Mouse (Mus musculus) kidney, postnatal 0 days (tissue): ENCODE measurements around the gene Foxs1. TPM values are rescaled to one million over a fixed set of nuclear protein-coding genes. Genes with fewer than 3 reads are reported as not detected.

ENCODE experiments used
- ATAC-seq: fragments of 200-750 bp; cut with Nextera tagmentation; replicated peaks from 2 replicates; pipeline ENCODE4 v1.8.0; 2017; ENCODE audit warnings: low read depth, moderate number of reproducible peaks, moderate TSS enrichment, moderate library complexity; ENCODE audit not compliant: low FRiP score
- DNase-seq: peaks from one replicate; pipeline ENCODE4 v3.0.0-alpha.2; 2016; ENCODE audit warnings: low spot score
- H3K27ac ChIP-seq: fragments of 300-500 bp; sonication (generic); 2 replicates; pipeline ENCODE4 v1.5.1; 2014; ENCODE audit warnings: mild to moderate bottlenecking
- H3K27me3 ChIP-seq: fragments of 300-500 bp; sonication (generic); 2 replicates; pipeline ENCODE4 v1.6.1; 2014; ENCODE audit warnings: low read length, mixed read lengths; ENCODE audit not compliant: insufficient read depth
- H3K36me3 ChIP-seq: fragments of 300-500 bp; sonication (generic); 2 replicates; pipeline ENCODE4 v1.6.1; 2014; ENCODE audit warnings: low read length, mixed read lengths; ENCODE audit not compliant: insufficient read depth
- H3K4me1 ChIP-seq: fragments of 300-500 bp; sonication (generic); replicated peaks from 2 replicates; pipeline ENCODE4 v1.6.1; 2014; ENCODE audit warnings: antibody characterized with exemption, low read length, mixed read lengths; ENCODE audit not compliant: insufficient read depth
- H3K4me2 ChIP-seq: fragments of 300-500 bp; sonication (generic); 2 replicates; pipeline ENCODE4 v1.6.1; 2014; ENCODE audit warnings: mild to moderate bottlenecking, low read length, moderate library complexity, mixed read lengths
- H3K4me3 ChIP-seq: fragments of 300-500 bp; sonication (generic); replicated peaks from 2 replicates; pipeline ENCODE4 v1.5.1; 2014; ENCODE audit warnings: low read depth, low read length
- H3K9ac ChIP-seq: fragments of 300-500 bp; sonication (generic); 2 replicates; pipeline ENCODE4 v1.6.1; 2014; ENCODE audit warnings: low read depth, low read length
- H3K9me3 ChIP-seq: fragments of 300-500 bp; sonication (generic); replicated peaks from 2 replicates; pipeline ENCODE4 v1.6.1; 2016; ENCODE audit warnings: low read length, inconsistent platforms, mixed read lengths
- CTCF ChIP-seq: IDR thresholded peaks from 2 replicates; pipeline ENCODE4 v1.5.1; 2016; ENCODE audit warnings: antibody characterized with exemption, low read depth, mild to moderate bottlenecking, moderate library complexity
- WGBS: fragments of 180-500 bp; shearing (Covaris S2); extraction: QIAGEN DNeasy Blood & Tissue Kit; methylation state at CpG from one replicate; pipeline ENCODE4 v1.1.7; 2014; 5-methylcytosine and 5-hydroxymethylcytosine counted together
- polyA plus RNA-seq: library from polyadenylated mRNA; unstranded; fragments of >200 nt; fragmentation: Nextera tagmentation; extraction: Ambion mirVana; gene quantifications from 2 replicates; pipeline ENCODE4 v1.2.1, GENCODE M21; 2015

Foxs1 gene
- polyA plus RNA-seq, 1 experiment from 2014 or later: 9.4 TPM

DNA sequence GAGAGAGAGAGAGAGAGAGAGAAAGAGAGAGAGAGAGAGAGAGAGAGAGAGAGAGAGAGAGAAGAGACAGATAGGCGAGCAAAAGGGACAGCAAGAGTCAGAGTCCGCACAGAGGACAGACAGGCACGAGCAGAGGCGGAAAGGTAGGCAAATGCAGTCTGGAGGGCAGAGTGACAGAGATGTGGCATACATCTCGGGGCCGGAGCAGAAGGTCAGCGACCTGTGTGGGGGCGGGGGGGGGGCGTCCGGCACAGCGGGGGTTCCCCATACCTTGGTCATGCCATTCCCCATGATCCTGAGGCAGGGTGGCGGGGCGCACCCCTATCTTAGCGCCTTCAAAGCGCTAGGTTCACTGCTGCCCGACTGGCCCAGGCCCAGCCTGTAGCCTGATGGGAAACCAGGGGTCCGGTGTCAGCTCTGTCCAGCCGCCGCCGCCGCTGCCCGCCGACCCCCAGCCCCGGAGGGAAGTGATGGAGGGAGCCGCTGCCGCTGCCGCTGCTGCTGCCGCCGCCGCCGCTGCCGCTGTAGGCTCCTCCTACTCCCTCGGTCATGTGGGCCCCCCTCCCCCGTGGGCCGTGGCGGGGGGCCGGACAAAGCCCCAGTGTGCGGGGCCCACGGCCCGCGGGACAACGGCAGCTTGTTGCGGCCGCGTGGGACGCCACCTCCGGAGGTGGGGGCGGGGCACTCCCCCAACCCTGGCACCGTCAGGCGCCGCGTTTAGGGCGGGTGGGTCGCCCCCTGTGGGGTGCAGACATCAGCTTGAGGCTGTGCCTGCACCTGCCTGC lies 18.2 kb upstream of the Foxs1 start, which contains the start of gene Dusp15:
Gene Dusp15, minus strand, starts transcription at position 634 of the 785 bp plus-strand sequence.
- Histone ChIP-seq H3K4me1 (no peaks in the 10 kb centered on the region; the same call in none of the 2 replicates), H3K27me3 (peaks cover 6% of the 10 kb centered on the region; the same call in 1 of the 2 replicates), H3K9me3 (no peaks in the 10 kb centered on the region), H3K36me3 (no peaks in the 10 kb centered on the region), H3K9ac (peak within 1 kb of the TSS; percentile 61; the same call in 1 of the 2 replicates), H3K27ac (peak within 1 kb of the TSS; percentile 42; the same call in 1 of the 2 replicates), H3K4me3 (peak within 1 kb of the TSS; percentile 66), H3K4me2 (peak within 1 kb of the TSS; percentile 99)
- ATAC-seq (peak; percentile 41), DNase-seq (no peak)
- no peak for TF ChIP-seq CTCF
- WGBS: under 1% methylated on average over 41 of the region's 54 CpGs

DNA sequence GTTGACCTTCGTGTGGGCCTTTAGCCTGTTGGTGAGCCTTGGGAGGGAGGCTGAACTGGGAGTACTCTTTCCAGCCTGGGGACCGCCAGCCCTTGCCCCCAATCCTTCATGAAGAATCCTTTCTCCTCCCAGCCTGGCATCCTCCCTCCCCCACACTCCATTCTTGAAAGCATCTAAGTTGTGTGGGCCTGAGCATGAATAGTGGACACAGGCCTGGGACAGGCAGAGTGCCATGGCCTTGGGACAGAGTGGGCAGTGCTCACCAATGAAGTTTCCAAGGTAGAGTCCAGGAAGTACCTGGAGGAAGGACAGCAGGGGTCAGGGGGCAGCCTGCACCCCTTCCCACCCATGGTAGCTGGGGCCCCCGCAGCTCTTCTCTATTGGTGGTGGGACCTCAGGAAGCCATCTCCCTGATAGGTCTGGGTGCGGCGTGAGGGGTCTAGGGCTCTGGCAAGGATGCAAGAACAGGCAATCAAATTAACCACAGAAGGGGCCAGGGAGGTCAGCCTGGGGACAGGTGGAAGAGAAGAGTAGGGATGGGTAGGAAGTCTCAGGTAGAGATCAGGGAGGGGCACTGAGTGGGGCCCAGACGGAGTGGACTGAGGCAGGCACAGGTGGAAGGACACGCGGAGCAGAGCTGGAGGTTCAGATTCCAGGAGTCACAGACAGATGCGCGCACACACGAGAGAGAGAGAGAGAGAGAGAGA lies 17.5 kb upstream of the Foxs1 start:
- no peaks in the 10 kb centered on the region for H3K36me3 ChIP-seq
- WGBS: 35% methylated on average over 11 of the region's 11 CpGs
- peak overlapping the region; percentile 66 for H3K4me3 ChIP-seq
- no peak overlapping the region for H3K27ac ChIP-seq
- H3K9ac ChIP-seq: 0 out of 2 replicates have a peak overlapping the region, but pooled peaks have one; percentile 13
- no peak for TF ChIP-seq CTCF
- H3K9me3 ChIP-seq: no peaks in the 10 kb centered on the region
- H3K27me3 ChIP-seq: peaks cover 6% of the 10 kb centered on the region; the same call in 1 of the 2 replicates
- ATAC-seq: 0 out of 2 replicates have a peak, but pooled peaks have one; percentile 18
- H3K4me2 ChIP-seq: peak overlapping the region; percentile 99
- DNase-seq: no peak
- no peaks in the 10 kb centered on the region; the same call in none of the 2 replicates for H3K4me1 ChIP-seq

DNA sequence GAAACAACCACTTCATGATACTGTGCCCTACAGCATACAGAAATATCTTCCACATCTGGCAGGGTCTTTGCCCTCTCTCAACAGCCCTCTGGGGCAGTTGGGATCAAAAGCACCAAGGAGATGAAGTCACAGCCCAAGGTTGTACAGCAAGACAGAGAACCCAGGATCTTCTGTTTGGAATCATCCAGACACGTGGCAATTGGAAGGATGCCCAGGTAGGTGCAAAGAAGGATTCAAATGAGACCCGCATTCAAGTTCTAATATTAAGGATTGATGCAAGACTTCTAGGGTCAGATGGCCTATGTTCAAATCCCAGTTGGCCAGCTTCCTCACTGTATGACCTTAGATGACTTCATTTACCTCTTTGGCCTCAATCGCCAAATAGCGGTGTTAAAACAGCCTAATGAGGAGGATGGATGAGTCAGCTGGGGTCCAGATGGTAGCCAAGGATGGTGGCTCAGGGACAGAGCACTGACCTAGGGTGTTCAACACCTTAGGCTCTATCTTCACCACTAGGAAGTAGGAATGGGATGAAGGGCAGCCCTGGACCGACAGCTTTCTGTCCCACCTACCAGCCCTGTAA lies 15.5 kb upstream of the Foxs1 start:
- no peak for TF ChIP-seq CTCF
- ATAC-seq: no peak
- no peak for DNase-seq
- H3K4me3 ChIP-seq: no peak overlapping the region
- no peaks in the 10 kb centered on the region for H3K36me3 ChIP-seq
- H3K9me3 ChIP-seq: no peaks in the 10 kb centered on the region
- peaks cover under 1% of the 10 kb centered on the region for H3K4me1 ChIP-seq
- peaks cover 15% of the 10 kb centered on the region for H3K27me3 ChIP-seq
- no peak overlapping the region for H3K27ac ChIP-seq
- no peak overlapping the region for H3K9ac ChIP-seq
- no peak overlapping the region for H3K4me2 ChIP-seq
- 87% methylated on average over 5 of the region's 5 CpGs for WGBS

DNA sequence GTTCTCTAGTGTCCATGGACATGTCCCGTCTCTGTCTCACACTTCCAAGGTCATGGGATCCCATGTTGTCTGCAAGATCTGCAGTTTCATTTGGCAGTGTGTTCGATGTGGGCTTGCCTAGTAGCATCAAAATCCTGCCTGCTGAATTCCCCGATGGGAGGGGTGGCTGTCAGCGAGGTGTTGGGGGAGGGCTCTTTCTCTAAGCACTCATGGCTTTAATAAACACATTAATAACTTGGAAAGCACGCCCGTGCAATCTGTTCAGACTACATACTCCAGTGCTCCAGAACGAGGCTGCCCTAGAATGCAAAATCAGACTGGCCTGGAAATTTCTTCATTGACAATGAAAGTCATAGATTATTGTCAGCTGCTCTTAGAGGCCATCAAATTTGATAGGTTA lies 14.1 kb upstream of the Foxs1 start:
- Histone ChIP-seq H3K9me3 (no peaks in the 10 kb centered on the region), H3K27ac (no peak overlapping the region), H3K9ac (no peak overlapping the region), H3K4me3 (no peak overlapping the region), H3K27me3 (peaks cover 22% of the 10 kb centered on the region), H3K36me3 (no peaks in the 10 kb centered on the region), H3K4me2 (no peak overlapping the region), H3K4me1 (peaks cover 9% of the 10 kb centered on the region)
- DNase-seq (no peak), ATAC-seq (no peak)
- no peak for TF ChIP-seq CTCF
- 52% methylated on average over 7 of the region's 7 CpGs for WGBS

DNA sequence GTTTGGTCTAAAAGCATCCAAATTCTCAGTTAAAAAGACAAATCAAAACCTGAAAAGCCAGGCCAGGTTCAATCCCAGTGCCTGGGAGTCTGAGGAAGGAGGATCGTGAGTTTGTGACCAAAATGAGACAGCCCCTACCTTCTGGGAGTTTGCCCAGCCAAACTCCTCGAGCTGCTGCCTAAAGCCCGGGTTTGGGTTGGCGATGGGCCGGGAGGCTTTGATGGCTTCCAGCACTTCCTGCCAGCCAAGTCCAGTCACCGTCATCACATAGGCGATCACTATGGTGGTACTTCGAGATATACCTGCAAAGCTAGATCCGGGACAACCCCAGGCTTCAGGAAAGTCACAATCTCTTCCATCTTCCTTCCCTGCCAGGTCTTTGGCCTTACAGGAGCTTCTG lies 11.0 kb upstream of the Foxs1 start:
- H3K36me3 ChIP-seq: no peaks in the 10 kb centered on the region
- no peak for ATAC-seq
- no peak overlapping the region for H3K4me2 ChIP-seq
- H3K4me3 ChIP-seq: no peak overlapping the region
- 55% methylated on average over 9 of the region's 9 CpGs for WGBS
- H3K9me3 ChIP-seq: no peaks in the 10 kb centered on the region
- no peak overlapping the region for H3K9ac ChIP-seq
- H3K27me3 ChIP-seq: peaks cover 20% of the 10 kb centered on the region
- no peak for TF ChIP-seq CTCF
- peaks cover 9% of the 10 kb centered on the region; the same call in 1 of the 2 replicates for H3K4me1 ChIP-seq
- DNase-seq: no peak
- no peak overlapping the region for H3K27ac ChIP-seq

DNA sequence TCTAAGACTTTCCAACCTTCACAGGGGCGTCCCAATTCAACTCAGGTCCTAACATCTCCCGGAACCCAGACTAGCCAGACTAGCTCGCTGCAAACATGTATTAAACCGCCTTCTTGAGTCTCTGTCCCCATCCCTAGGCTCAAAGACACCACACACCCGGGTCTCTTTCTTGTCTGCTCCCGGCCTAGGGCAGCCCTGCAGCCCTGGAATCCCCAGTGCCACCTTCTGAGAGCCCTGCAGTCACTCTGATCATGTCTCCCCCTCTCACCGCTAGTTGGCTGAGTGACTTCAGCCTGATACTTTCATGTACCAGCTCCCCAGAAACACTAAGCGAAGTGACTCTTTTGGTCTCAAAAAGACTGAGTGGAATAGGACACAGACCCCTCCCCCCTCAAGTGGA lies 10.6 kb upstream of the Foxs1 start:
- Histone ChIP-seq H3K27ac (no peak overlapping the region), H3K27me3 (peaks cover 20% of the 10 kb centered on the region), H3K4me2 (peak overlapping the region; percentile 80), H3K9ac (peak overlapping the region; percentile 38; the same call in 1 of the 2 replicates), H3K4me1 (peaks cover 9% of the 10 kb centered on the region; the same call in 1 of the 2 replicates), H3K36me3 (no peaks in the 10 kb centered on the region), H3K4me3 (peak overlapping the region; percentile 39), H3K9me3 (no peaks in the 10 kb centered on the region)
- DNase-seq (no peak), ATAC-seq (no peak)
- TF ChIP-seq CTCF: 0 out of 2 replicates have a peak, but pooled peaks have one; percentile 18
- WGBS: 7% methylated on average over 8 of the region's 8 CpGs
